Mouse (Mus musculus): Measurements from ENCODE around the gene Syde2.

- TF ChIP-seq RAD21 (IDR thresholded peaks at IDR 0.05; ENCODE audit: low read depth, low read length) (no peak), NRF1 (IDR thresholded peaks at IDR 0.05; ENCODE audit: low read depth, low read length) (no peak), NELFE (IDR thresholded peaks at IDR 0.05; ENCODE audit: low read depth, low read length) (no peak), POLR2AphosphoS2 (IDR thresholded peaks at IDR 0.05; ENCODE audit: low read depth, low read length) (no peak), BHLHE40 (IDR thresholded peaks at IDR 0.05; ENCODE audit: low read depth, low read length) (no peak), CTCF (conservative IDR thresholded peaks at IDR 0.05 in 1 of 2, IDR thresholded peaks at IDR 0.05 in 1 of 2; ENCODE audit: low read depth in 2 of 2, low read length in 2 of 2) (no peak), MAX (IDR thresholded peaks at IDR 0.05; ENCODE audit: low read length) (no peak), EP300 (IDR thresholded peaks at IDR 0.05; ENCODE audit: low read length) (no peak), E2F4 (IDR thresholded peaks at IDR 0.05; ENCODE audit: insufficient replicate concordance, low read depth, low read length) (no peak), ETS1 (conservative IDR thresholded peaks at IDR 0.05; ENCODE audit: low read depth, low read length) (no peak), ELF1 (IDR thresholded peaks at IDR 0.05; ENCODE audit: low read depth, low read length) (no peak), MXI1 (IDR thresholded peaks at IDR 0.05; ENCODE audit: low read depth, low read length) (no peak)
These were observed 24.3 kb upstream of the Syde2 start for GRCm38 (mm10) chr3:145963101-145964017.

Data from CH12.LX (cell line).